Mouse (Mus musculus) bone marrow macrophage, adult 2 months (primary cell): ENCODE results near the gene Bmpr1b.

Experiments used
- CTCF ChIP-seq: IDR thresholded peaks from 2 replicates; pipeline ENCODE4 v1.5.1; 2012; ENCODE audit warnings: low read depth, mild to moderate bottlenecking, low read length, moderate library complexity
- POLR2A ChIP-seq: IDR thresholded peaks from 2 replicates; pipeline ENCODE4 v1.6.1; 2012; ENCODE audit warnings: mild to moderate bottlenecking, low read depth, low read length, borderline replicate concordance

- TF ChIP-seq POLR2A (no peak), CTCF (no peak)
These were observed 278.6 kb downstream of the Bmpr1b start for GRCm38 (mm10) chr3:141890668-141891067.
